Mouse (Mus musculus) embryonic fibroblast, embryonic 13.5 days (primary cell): Measurements from ENCODE around the gene Pltp.

Experiments used
- CTCF ChIP-seq: IDR thresholded peaks from 2 replicates; pipeline ENCODE4 v1.5.1; 2011; ENCODE audit warnings: mild to moderate bottlenecking, control low read depth, low read length, moderate library complexity, borderline replicate concordance; ENCODE audit not compliant: insufficient read depth
- POLR2A ChIP-seq: IDR thresholded peaks from 2 replicates; pipeline ENCODE4 v1.6.1; 2011; ENCODE audit warnings: low read depth, mild to moderate bottlenecking, control low read depth, low read length, moderate library complexity

- TF ChIP-seq CTCF = no peak
- TF ChIP-seq POLR2A = peak; percentile 65
Measured at GRCm38 (mm10) chr2:164857101-164857821, at the start of gene Pltp.
